In the genomic region with DNA sequence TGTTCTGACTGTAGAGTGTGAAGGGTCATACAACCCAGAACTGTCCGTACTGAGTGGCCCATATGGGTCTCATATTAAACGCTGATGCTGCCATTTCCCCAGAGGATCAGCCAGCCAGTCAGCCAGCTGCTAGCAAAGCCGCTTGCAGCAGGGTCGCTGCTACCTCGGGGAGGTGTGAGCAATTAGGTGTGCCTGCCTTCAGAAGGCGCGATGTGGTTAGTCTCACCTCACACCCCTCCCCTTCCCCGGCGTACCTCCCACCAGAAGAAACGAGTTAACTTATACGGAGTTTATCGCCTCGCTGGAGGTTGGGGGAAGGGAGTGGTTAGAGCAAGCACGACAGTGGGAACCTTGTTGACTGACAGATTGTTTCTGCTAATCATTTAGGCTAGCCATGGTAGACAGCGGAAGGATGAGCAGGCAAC, we compare ENCODE assay signal across 8 mouse cellular contexts. TPM values are rescaled to one million over a fixed set of nuclear protein-coding genes. Genes with fewer than 3 reads are reported as not detected.
DNase-seq lines count a peak whose midpoint lies in the region; ATAC-seq and TF ChIP-seq lines count a peak whose summit lies in the region.

No protein-coding gene starts in this region.

- H3K27ac ChIP-seq in cortical plate, adult 2 months (ENCODE audit: insufficient read depth, low read length) = no peak overlapping the region
- H3K27ac ChIP-seq in heart, embryonic 15.5 days = no peak overlapping the region
- H3K27ac ChIP-seq in neural tube, embryonic 11.5 days (ENCODE audit: low read depth, low read length) = no peak overlapping the region

- WGBS in heart, embryonic 15.5 days = 3% methylated on average over 15 of the region's 15 CpGs
- WGBS in neural tube, embryonic 11.5 days = 1% methylated on average over 15 of the region's 15 CpGs

- no peaks in the 10 kb centered on the region; the same call in none of the 2 replicates for H3K4me1 ChIP-seq in cortical plate, adult 2 months (ENCODE audit: control insufficient read depth, insufficient read depth, low read length)
- peaks cover 17% of the 10 kb centered on the region for H3K4me1 ChIP-seq in heart, embryonic 15.5 days (replicated peaks)
- peaks cover 12% of the 10 kb centered on the region for H3K4me1 ChIP-seq in neural tube, embryonic 11.5 days (ENCODE audit: control insufficient read depth, insufficient read depth, low read length)

- 0 out of 2 replicates have a peak, but pooled peaks have one; percentile 15 for TF ChIP-seq POLR2A in cortical plate, adult 2 months (IDR thresholded peaks at IDR 0.05; ENCODE audit: extremely low read depth, insufficient read depth, low read length)

- H3K27me3 ChIP-seq in heart, embryonic 15.5 days = 0 out of 2 replicates have a peak, but pooled peaks cover 4% of the 10 kb centered on the region
- 0 out of 2 replicates have a peak, but pooled peaks cover 7% of the 10 kb centered on the region for H3K27me3 ChIP-seq in neural tube, embryonic 11.5 days (ENCODE audit: control insufficient read depth, insufficient read depth, low read length)

- no peaks in the 10 kb centered on the region for H3K36me3 ChIP-seq in heart, embryonic 15.5 days
- no peaks in the 10 kb centered on the region for H3K36me3 ChIP-seq in neural tube, embryonic 11.5 days (ENCODE audit: control insufficient read depth, insufficient read depth, low read length)

- no peaks in the 10 kb centered on the region for H3K9me3 ChIP-seq in heart, embryonic 15.5 days (replicated peaks)
- no peaks in the 10 kb centered on the region for H3K9me3 ChIP-seq in neural tube, embryonic 11.5 days (ENCODE audit: control insufficient read depth, low read length)

- H3K4me2 ChIP-seq in heart, embryonic 15.5 days = peak overlapping the region; percentile 97
- H3K4me2 ChIP-seq in neural tube, embryonic 11.5 days (ENCODE audit: low read depth) = peak overlapping the region; percentile 99

- peak overlapping the region; percentile 72 for H3K9ac ChIP-seq in heart, embryonic 15.5 days
- no peak overlapping the region; the same call in 1 of the 2 replicates for H3K9ac ChIP-seq in neural tube, embryonic 11.5 days (ENCODE audit: low read length)

- DNase-seq in layer of hippocampus, postnatal 36 days = peak; percentile 8 to 15
- no peak for DNase-seq in layer of hippocampus, adult 9-11 months
- peak; percentile 33 to 36 for DNase-seq in left cerebral cortex, postnatal 14 days (ENCODE audit: low spot score in 2 of 2)
- DNase-seq in neural tube, embryonic 11.5 days (ENCODE audit: low spot score) = peak; percentile 26
- DNase-seq in spleen, adult 18-20 months = no peak
- DNase-seq in gastrocnemius, postnatal 25 days = no peak

- no peak for ATAC-seq in heart, embryonic 15.5 days (replicated peaks; ENCODE audit: insufficient number of reproducible peaks, insufficient read depth, low FRiP score, low read depth)
- ATAC-seq in neural tube, embryonic 11.5 days (ENCODE audit: insufficient read depth, low FRiP score, low TSS enrichment) = no peak

- no peak for TF ChIP-seq CTCF in cortical plate, adult 2 months (IDR thresholded peaks at IDR 0.05; ENCODE audit: extremely low read depth, insufficient read depth, low read length)

- intact Hi-C loops in left cerebral cortex, postnatal 14 days (cut with DNase I) = no loop called here

- peak overlapping the region; percentile 54 for H3K4me3 ChIP-seq in cortical plate, adult 2 months (ENCODE audit: insufficient read depth, low read length)
- H3K4me3 ChIP-seq in heart, embryonic 15.5 days = peak overlapping the region; percentile 84
- peak overlapping the region; percentile 58 for H3K4me3 ChIP-seq in neural tube, embryonic 11.5 days (ENCODE audit: low read depth, low read length)

RNA-seq across cellular contexts. Expression of a gene that starts 0.8 kb away (rescaled TPM):
- 10 to 100 TPM; 12.4 to 13.1 TPM for total RNA-seq in layer of hippocampus, postnatal 36 days (2021)
- 55.4 and 63.5 TPM in 2 replicates for polyA plus RNA-seq in cortical plate, adult 2 months (2012; rRNA removed)
- 33.1 and 33.4 TPM in 2 replicates for polyA plus RNA-seq in heart, embryonic 15.5 days (2015; fragmentation: Nextera tagmentation; extraction: Ambion mirVana)
- total RNA-seq in left cerebral cortex, postnatal 14 days (2021) = 10 to 100 TPM; 66.9 to 68.5 TPM
- 19.9 and 20.7 TPM in 2 replicates for polyA plus RNA-seq in neural tube, embryonic 11.5 days (2014; fragmentation: Nextera tagmentation; extraction: Ambion mirVana)
- total RNA-seq in gastrocnemius, postnatal 25 days (2021) = under 1 TPM; 0.36 to 0.38 TPM

Comparison
In these comparisons a context has a peak if more than half of its experiments do, and no peak if none do; other contexts are left out.
1. DNase-seq: peak in layer of hippocampus, postnatal 36 days (2 of 2), left cerebral cortex, postnatal 14 days (2 of 2) and neural tube, embryonic 11.5 days (single experiment); none in layer of hippocampus, adult 9-11 months (single experiment), spleen, adult 18-20 months (0 of 2) and gastrocnemius, postnatal 25 days (single experiment).
2. RNA of a gene that starts 0.8 kb away (total RNA-seq): 66.9 to 68.5 TPM in left cerebral cortex, postnatal 14 days and 12.4 to 13.1 TPM in layer of hippocampus, postnatal 36 days; 0.36 to 0.38 TPM in gastrocnemius, postnatal 25 days; every median in the first group is over 4 times any median in the second.
3. Peak in every context shown above with its lines, with median percentiles within 50 percentile points of each other: H3K4me3 ChIP-seq.